Mouse (Mus musculus) MEL (cell line): ENCODE data around the gene Plch1.

Experiments
- CTCF ChIP-seq, 3 experiments: IDR thresholded peaks in 2 of 3; conservative IDR thresholded peaks in 1 of 3; 2 replicates each; pipeline ENCODE4 v1.5.1; 2011 to 2012; ENCODE audit warnings: low read length in 3 of 3, low read depth in 2 of 3, mild to moderate bottlenecking in 2 of 3, improper control_type of control experiment in 1 of 3, inconsistent platforms in 1 of 3, mixed read lengths in 1 of 3, moderate library complexity in 1 of 3; ENCODE audit not compliant: control insufficient read depth in 1 of 3, insufficient read depth in 1 of 3, poor library complexity in 1 of 3, severe bottlenecking in 1 of 3
- E2F4 ChIP-seq: IDR thresholded peaks from 2 replicates; pipeline ENCODE4 v1.6.1; 2011; ENCODE audit warnings: low read depth, low read length, improper control_type of control experiment, borderline replicate concordance
- GATA1 ChIP-seq: IDR thresholded peaks from 2 replicates; pipeline ENCODE4 v1.6.1; 2011; ENCODE audit warnings: low read depth, low read length, improper control_type of control experiment
- JUND ChIP-seq: IDR thresholded peaks from 2 replicates; pipeline ENCODE4 v1.6.1; 2011; ENCODE audit warnings: low read depth, mild to moderate bottlenecking, improper control_type of control experiment, low read length
- MXI1 ChIP-seq: IDR thresholded peaks from 2 replicates; pipeline ENCODE4 v1.6.1; 2011; ENCODE audit warnings: mild to moderate bottlenecking, low read depth, low read length, improper control_type of control experiment
- MYC ChIP-seq: IDR thresholded peaks from 2 replicates; pipeline ENCODE4 v1.6.1; 2011; ENCODE audit warnings: low read depth, mild to moderate bottlenecking, low read length, improper control_type of control experiment, moderate library complexity
- NELFE ChIP-seq: IDR thresholded peaks from 2 replicates; pipeline ENCODE4 v1.6.1; 2011; ENCODE audit warnings: low read depth, low read length, improper control_type of control experiment
- POLR2A ChIP-seq, 2 experiments: IDR thresholded peaks; 2 replicates each; pipeline ENCODE4 v1.6.1; 2011 to 2012; ENCODE audit warnings: low read length in 2 of 2, mild to moderate bottlenecking in 2 of 2, control low read depth in 1 of 2, improper control_type of control experiment in 1 of 2, low read depth in 1 of 2, moderate library complexity in 1 of 2; ENCODE audit not compliant: control insufficient read depth in 1 of 2, insufficient read depth in 1 of 2, poor library complexity in 1 of 2
- POLR2AphosphoS2 ChIP-seq: IDR thresholded peaks from 2 replicates; pipeline ENCODE4 v1.6.1; 2011; ENCODE audit warnings: low read length, improper control_type of control experiment
- POLR2AphosphoS5 ChIP-seq: IDR thresholded peaks from 2 replicates; pipeline ENCODE4 v1.6.1; 2012; ENCODE audit warnings: low read depth, borderline replicate concordance, mild to moderate bottlenecking, inconsistent platforms, low read length, moderate library complexity, mixed read lengths
- TAL1 ChIP-seq: IDR thresholded peaks from 2 replicates; pipeline ENCODE4 v1.6.1; 2012; ENCODE audit warnings: mild to moderate bottlenecking, inconsistent platforms, low read length, moderate library complexity, mixed read lengths
- ZMIZ1 ChIP-seq: IDR thresholded peaks from 2 replicates; pipeline ENCODE4 v1.6.1; 2012; ENCODE audit warnings: low read depth, mild to moderate bottlenecking, inconsistent platforms, low read length, improper control_type of control experiment, moderate library complexity

DNA sequence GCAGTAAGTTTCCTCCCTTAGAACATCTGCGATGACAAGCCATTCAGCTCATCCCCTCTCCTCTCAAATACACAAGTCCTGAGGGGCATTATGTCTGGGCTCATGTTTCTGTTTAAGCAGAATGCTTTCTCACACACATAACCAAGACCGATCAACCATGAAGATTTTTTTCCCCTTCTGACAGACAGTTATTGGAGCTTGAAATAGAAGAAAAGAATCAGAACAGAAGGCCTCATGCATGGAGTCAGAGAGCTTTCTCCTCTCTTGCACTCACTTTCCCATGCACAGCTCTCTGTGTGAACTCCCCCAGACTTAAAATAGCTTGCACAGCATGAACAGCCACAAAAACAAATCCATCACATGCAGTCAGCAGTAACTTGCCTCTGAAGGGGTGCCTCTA is 159.2 kb downstream of the Plch1 start:
- no peak for TF ChIP-seq CTCF (IDR thresholded peaks at IDR 0.05 in 2 of 3, conservative IDR thresholded peaks at IDR 0.05 in 1 of 3; ENCODE audit: control insufficient read depth in 1 of 3, insufficient read depth in 1 of 3, low read depth in 2 of 3, low read length in 3 of 3, poor library complexity in 1 of 3, severe bottlenecking in 1 of 3)
- no peak for TF ChIP-seq TAL1
- no peak for TF ChIP-seq POLR2AphosphoS5
- no peak for TF ChIP-seq MXI1
- no peak for TF ChIP-seq GATA1
- TF ChIP-seq JUND: no peak
- no peak for TF ChIP-seq E2F4
- TF ChIP-seq POLR2A (IDR thresholded peaks at IDR 0.05; ENCODE audit: control insufficient read depth in 1 of 2, insufficient read depth in 1 of 2, low read depth in 1 of 2, low read length in 2 of 2, poor library complexity in 1 of 2): no peak
- TF ChIP-seq NELFE: no peak
- TF ChIP-seq MYC: no peak
- TF ChIP-seq ZMIZ1: no peak
- TF ChIP-seq POLR2AphosphoS2: no peak
